Mouse (Mus musculus): ENCODE measurements around the gene Sept9. TPM values are rescaled to one million over a fixed set of nuclear protein-coding genes. Genes with fewer than 3 reads are reported as not detected.

The Sept9 gene
- 100 to 1,000 TPM; 106 to 110 TPM for total RNA-seq (2021)

DNA sequence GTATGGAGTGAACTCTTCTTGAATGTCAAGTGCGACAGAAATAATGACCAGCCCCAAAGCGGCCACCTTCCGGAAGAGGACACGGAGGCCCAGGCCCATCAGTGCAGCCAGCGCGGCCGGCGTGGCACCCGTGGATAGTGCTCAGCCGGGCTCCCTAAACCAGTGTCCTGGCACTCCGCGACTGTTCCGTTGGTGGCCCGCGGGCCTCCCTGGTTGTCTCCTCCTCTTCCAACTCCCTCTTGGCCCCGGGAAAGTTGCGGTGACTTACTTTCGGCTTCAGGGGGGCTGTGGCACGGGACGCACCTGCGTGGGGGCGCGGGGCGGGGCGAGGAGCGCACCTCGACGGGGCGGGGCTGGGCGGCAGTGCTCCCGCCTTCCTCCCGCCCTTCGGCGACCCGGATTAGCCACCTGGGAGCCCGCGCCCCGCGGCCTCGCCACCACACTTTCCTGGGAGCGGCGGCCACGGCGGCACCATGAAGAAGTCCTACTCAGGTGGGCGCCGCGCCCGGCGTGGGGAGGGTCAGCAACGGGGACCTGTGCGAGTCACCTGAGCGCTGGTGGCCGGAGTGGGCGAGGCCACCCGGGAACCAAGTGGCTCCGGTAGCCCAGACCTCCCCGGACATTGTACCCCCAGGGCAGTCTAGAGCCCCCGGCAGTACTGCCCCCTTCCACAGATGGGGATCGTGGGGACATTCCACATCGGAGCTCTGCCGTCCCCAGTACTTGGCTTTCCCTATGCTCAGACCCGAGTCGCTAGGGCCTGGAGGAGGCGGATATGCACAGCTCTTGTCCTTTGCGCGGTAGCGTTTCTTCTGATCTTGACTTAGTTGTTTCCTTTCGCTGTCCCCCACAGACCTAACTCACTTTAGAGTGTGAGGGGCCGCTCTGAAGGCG, at the start of gene Sept9:
Gene Sept9, plus strand, starts transcription at position 380 of the 894 bp plus-strand sequence.
- no peak for DNase-seq

DNA sequence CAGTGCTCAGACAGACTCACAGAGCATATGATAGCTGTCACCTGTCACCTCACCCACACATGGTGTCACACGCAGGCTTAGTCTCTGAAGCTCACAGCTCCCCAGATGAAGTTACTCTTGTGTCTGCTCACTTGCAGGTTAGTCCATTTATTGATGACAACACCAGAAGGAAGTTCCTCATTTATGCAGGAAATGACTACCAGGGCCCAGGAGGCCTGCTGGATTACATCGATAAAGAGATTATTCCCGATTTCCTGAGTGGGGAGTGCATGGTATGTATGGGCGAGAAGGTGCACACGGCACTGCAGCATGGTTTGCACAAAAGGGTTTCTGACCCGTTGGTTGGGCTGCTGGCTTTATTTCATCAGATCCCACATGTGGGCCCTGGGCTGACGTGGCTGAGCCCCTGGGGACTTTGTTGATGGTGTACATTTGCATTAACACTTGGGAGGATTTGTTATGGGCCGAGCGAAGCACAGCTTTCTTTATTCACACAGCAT, 48.9 kb upstream of the Sept9 start:
- no peak for DNase-seq

DNA sequence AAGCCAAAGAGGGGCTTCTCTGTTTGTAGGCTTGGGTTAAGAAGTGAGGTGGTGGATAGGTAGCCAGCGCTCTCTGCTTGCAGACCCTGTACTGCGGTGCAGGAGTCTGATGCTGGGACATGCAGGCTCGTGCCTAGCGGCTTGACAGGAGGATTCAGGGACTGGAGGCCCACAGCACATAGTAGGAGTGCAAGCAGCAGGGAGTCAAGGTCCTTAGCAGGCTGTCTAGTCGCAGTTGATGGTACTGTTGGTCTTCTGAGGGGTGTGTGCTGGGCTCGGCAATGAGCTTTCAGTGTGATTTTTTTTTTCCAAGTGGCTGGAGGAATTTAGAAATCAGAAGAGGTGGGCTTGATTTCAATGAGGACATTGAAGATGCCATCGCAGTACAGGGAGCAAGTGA, 48.0 kb upstream of the Sept9 start:
- no peak for DNase-seq

DNA sequence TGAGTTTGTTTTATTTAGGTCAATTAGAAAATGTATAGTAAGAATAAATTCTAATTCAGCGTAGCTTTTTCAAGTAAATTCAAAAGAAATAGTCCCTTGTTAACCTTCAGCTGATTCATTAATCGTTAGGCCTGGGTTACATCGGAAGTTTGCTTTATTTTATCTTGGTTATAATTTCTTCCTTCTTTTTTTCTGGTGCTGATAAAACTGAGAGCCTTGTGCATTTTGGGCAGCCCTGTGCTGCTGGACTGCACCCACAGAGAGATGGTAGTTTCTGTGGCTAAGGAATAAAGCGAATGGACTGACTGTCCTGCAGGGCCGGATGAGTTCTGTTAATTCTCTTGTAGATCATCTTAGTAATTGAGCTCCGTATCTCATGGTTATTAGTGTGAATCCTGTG, 46.9 kb upstream of the Sept9 start:
- no peak for DNase-seq

DNA sequence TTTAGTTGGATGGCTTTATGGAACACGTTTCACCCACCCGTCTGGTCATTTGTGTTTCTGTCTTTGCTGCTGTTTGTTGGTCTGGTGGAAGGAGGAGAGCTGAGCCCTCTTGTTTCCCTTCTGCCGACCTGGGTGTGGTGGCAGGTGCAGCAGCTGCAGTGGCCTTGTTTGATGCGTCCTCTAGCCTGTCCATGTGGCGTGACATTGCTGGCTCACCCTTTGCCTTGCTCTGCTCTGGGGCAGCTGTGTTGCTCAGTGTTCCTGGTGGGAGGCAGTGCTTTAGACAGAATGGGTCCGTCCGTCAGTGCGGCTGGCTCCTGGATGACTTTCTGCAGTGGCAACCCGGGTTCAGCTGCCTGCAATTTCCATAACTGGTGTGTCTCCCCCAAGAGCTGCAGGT, 45.9 kb upstream of the Sept9 start:
- no peak for DNase-seq

DNA sequence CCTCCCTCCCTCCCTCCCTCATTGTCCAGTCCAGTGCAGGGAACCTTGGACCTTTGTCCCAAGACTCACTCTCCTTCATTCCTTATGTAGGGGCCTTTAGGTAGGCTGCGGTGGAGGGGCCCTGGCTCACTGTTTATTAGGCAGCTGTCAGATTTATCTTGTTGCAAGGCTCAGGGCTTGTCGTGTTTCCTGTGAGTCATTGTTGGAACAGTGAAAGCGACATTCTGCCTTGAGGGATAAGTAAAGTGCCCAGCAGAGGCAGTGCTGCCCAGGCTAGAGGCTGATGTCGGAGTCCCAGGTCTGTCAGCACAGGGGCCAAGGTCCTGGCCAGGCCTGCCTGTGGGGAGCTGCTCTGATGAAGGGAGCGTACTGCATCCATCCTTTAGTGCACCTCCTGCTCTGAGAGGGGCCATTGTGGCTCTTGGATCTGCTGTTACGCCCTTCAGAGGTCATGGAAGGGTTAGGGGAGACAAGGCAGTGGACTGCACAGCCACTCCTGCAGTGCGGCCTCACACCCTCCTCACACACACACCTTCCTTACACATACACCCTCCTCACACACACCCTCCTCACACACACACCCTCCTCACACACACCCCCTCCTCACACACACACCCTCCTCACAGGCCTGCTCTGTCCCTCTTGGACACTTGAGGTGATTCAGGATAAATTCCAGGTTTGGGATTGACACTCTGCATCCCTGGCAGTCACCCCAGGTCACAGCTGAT, 45.2 kb upstream of the Sept9 start:
- no peak for DNase-seq

DNA sequence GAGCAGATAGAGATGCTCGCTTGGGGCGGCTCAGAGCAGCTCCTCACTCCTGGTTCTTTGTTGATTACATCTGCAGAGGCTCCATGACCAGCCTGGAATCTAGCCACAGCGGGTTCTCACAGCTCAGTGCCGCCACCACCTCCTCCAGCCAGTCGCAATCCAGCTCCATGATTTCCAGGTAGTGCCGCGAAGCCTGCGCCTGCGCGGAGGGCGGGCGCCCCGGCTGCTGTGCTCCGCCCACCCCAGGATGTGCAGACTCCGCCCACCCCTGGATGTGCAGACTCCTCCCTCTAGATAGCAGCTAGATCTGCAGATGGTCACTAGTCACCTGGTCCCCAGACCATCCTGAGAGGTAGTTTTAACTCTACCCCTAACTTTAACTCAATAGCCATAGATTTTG, 42.7 kb upstream of the Sept9 start:
- DNase-seq, result no peak

DNA sequence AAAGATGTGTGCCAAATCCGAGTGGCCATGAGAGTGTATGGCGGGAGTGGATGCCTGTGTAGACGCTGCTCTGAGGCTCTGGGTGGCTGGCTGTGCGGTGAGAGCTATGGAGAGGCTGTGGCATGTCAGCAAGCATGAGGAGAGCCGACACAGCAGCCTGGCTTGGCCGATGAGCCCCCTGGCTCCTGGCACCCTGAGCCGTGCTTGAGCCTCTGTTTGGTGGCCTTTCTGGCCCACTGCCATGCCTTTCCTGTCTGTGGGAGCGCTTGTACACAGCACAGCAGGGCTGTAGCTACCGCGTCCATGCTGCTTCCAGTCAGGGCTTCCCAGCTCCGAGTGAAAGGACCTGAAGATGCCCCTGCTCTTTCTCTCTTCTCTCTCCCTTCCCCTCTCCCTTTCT, 41.1 kb upstream of the Sept9 start:
- DNase-seq, result no peak

DNA sequence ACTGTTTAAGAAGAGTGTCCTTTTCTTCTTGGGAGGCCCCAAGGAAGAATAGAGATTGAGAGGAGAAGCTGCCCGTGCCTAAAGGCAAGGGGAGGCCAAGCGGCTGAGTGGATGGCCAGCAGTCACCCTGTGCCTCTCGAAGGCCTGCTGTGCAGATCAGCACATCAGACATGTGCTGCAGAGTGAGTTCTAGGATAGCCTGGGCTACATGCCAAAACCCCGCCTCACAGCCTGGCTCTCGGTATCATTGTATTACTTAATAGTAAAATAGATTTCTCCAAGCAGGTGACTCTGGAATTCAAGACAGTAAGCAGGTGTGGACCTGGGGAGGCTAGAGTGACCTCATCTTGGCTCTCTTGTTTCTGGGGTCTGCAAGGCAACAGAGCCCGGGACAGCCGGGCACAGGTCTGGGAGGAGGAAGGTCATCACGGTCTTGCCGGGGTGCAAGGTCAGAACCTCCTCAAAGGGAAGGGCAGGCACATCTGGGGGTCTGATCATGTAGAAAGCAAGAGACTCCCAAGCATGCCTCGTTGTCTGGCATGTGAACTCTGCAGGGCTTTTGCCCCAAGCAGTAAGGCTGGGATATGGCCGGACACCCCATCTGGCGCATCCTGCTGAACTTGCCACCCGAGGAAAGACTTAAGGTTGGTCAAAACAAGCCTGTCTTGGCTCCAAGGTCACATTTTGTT, 40.1 kb upstream of the Sept9 start:
- DNase-seq, result no peak

DNA sequence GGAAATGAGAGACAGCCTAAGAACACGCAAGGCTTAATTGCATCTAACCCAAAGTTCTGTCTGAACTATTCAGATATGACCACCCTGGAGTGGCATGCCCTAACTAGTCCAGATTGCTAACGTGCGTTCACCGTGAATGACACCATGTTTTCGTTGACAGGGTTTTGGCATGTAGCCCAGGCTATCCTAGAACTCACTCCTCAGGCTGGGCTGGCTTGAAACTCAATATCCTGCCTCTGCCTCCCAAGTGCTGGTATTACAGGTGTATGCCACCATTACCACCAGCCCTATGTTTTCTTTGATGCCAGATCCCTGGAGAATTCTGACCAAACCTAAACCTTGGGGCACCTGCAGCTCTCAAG, 39.5 kb upstream of the Sept9 start:
- DNase-seq, result no peak

DNA sequence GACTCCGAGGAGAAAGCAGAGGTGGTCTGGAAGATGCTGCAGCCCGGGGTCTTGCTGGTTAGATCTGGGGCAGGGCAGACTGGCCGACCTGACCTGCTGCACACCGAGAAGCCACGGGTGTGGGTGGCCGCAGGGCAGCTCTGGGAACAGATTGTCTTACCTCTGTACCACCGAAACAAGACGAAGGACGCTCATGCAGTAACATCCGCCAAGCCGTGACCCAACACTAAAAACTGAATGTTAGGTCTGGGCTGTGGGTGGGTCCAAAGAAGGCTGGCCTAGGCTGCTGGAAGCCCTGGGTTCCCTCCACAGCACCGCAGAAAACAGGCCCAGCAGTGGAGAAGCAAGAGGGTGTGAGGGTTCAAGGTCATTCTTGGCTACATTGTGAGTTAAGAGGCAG, 38.7 kb upstream of the Sept9 start:
- no peak for DNase-seq

DNA sequence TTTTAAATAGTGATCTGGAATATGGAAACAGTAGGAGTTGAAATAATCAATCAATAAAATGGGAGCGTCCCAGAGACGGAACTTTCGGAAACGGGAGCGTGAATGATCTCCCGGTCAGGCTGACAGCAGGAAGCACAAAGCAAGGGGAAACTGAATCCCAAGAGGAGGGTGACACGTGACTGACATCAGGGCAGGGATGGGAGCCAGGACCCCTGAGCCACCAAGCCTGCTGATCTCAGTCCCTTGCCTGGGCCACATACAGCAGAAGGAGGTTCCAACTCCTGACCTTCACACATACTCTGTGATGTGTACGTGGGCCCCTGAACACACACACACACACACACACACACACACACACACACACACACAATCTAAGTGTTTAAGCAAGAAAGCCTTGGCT, 37.9 kb upstream of the Sept9 start:
- DNase-seq, result no peak

DNA sequence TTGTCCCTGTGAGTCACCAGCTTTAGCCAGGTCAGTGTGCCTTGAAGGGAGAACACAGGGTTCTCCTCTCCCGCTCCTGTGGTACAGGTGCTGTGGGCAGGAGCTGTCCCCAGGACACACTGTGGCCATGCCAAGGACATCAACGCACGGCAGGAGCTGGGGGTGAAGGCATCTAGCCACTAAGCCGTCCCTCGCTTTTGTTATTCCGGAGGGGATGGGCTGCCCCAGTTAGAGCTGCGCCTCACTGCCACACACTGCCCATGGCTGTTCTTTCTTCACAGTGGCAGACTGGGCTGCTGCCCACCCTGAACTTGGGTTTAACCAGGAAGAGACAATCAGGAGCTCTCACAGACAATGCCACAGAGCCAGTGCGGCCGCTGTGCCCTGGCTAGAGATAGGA, 36.4 kb upstream of the Sept9 start:
- no peak for DNase-seq

DNA sequence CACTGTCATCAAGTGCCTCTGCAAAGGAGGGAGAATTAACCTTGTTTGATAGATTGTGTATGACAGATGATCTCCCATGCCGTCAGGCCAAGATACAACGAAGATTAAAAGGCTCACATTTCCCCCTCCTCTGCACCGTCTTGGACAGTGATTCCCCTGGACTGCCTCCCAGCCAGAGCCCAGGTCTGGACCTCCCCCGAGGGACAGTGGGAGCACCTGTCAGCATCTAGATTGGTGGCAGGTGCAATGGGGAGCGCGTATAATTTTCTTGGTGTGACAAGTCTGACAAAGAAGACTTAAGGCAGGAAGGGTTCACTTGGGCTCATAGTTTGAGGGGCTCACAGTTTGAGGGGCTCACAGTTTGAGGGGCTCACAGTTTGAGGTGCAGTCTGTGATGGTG, 35.7 kb upstream of the Sept9 start:
- DNase-seq, result no peak

DNA sequence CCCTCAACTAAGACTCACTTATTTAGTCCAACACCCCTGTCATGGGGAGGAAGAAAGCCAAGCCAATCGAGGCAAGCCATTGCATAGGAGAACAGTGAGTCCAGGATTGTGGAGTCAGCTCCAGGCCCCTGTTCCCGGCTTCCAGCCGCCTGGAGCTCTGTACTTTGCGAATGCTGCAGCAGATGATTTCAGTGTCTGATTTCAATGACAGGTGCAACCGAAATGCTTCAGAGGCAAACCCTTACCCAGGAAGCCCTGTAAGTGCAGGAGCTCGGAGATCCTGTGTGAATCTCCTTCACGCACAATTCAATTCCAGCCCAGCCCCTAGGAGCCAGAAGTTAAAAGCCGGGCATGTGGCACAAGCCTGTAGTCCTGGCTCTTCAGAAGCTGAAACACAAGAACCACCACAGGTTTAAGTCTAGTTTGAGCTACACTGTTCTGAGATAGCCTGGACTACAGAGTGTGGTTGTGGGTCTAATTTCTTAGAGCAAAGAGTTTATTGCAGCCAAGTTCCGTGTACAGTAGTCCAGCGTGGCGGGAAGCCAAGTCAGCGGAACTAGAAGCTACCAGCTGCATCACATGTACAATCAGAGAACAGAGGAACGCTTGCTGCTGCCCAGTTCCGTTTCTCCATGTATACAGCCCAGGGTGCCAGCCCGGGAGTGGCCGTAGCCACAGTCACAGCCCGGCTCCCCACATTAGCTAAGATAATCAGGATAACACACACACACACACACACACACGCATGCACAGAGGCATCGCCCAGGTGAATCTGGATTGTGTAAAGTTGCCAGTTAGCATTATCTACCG, 31.0 kb upstream of the Sept9 start:
- DNase-seq, result no peak

DNA sequence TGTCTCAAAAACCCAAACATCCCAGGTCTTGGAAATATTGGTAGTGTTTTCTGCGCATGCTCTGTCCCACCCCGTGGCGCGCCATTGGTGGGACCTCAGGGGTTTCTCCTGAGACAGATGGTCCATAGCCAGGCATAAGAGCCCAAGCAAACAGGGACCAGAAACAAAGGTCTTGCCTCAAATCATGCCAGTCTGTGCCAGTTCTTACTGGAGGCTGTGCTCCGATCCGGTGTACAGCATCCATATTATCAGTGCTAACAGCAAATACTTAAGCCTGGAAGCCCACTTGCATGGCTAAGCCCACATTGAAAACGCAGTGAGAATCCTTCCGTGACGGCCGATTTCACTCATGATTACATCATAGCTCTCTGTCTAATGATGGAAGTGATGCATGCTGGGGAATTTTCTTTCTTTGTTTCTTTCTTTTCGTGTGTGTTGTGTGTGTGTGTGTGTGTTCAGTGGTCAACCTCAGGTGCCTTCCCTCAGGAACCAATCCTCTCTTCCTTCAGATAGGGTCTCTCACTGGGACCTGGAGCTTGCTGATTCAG, 30.3 kb upstream of the Sept9 start:
- DNase-seq, result no peak

DNA sequence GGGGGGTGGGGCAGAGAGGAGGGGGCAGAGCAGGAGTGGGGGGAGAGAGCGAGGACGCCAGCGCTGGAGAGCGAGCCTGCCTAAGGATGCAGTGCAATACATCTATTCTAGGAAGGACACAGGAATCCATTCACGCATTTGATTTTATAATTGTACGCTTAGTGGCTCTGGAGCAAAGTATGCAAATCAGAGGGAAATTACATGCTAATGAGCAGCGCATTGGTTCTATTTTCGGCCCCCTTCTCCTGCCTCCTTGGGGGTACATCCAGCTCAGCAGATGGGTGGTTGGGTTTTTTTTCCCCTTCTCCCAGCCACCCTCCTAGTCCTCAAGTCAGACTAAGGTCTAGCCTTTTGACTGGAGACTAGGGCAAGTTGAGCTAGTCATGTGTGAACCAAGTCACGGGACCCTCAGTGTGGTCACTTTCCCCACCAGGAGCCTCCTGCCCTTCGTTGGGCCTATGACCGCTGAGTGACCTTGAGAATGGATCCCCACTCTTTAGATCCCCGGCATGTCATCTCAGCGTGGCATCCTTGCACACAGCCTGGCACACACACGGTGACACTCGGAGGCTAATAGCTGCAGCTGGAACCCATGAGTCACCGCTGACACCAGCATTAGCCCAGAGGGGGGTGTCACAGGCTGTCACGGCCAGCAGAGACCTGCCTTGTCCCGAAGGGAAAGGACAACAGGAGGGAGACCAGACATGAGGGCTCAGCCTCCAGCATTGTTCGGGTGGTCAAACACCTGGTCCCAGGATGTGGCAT, 29.5 kb upstream of the Sept9 start:
- no peak for DNase-seq

DNA sequence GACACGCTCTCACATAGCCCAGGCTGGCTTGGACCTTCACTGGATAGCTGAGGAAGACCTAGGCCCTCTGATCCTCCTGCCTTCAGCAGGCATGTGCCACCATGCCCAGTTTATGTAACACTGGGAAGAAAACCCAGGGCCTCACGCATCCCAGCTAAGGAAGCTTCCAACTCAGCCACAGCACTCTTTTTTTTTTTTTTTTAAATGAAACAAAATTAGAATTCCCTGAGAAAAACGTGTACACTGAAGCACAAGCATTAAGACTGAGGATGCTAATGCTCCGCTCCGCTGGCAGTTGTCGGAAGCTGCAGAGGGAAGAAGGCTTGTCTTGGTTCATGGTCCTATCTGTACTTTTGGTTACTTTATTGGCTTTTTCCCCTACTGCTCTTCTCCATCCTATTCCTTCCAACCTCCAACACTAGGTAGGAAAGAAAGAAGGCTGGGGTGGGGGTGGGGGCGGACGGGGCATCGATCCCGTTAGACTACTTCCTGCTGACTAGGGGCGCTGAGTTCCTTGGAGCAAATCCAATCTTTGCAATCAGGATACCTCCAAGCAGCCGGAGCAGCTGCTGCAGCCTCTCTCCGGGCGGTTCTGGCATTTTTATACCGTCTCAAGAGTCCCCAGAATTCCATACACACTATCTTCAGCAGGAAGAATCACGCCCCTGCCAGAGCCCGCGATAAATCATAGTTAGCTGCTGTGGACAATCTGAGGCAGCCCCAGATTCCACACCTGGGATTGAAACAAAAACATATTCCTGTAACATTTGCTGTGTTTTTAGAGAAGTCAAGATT, 25.2 kb upstream of the Sept9 start:
- no peak for DNase-seq

DNA sequence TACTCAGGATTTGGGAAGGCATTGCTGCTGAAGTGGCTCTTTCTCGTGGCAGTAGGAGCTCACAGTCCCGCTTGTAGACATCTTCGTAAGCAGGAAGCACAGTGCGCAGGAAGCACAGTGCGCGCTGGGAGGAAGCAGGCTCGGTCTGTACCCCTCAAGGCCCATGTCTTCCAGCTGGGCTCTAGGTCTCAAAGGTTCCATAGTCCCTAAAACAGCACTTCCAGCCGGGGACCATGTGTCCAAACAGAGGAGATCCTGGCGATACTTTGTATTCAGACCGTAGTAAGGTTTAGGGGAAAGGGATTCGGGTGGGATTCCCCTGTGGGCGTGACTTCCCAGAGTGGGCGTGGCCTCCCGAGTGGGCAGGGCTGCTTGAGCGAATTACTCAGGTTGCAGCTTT, 24.5 kb upstream of the Sept9 start:
- no peak for DNase-seq

DNA sequence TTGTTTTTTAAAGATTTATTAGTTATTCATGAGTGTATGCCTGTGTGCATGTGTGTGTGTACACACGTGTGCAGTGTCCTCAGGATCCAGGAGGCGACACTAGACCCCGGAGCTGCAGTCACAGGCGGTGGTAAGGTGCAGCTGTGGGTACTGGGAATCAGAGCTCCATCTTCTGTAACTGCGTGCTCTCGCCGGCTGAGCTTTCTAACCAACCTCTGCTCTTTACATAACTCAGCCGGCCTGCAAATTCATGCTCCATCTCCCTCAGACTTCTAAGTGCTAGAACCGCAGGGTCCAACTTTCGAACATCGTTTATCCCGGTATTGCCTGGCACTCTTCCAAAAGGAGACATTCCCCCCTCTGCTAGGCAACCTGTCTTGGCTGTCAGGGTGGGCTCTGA, 24.0 kb upstream of the Sept9 start:
- DNase-seq, result no peak

Data from layer of hippocampus, postnatal 36 days (tissue).